Mouse (Mus musculus): ENCODE results near the gene Ell2.
A peak's percentile ranks its signal among the peaks of the same experiment; 100 is the strongest.

The Ell2 gene

GRCm38 (mm10) chr13:75766967-75767366, 60.4 kb downstream of the Ell2 start:
- no peak for DNase-seq (ENCODE audit: low read depth)

DNA sequence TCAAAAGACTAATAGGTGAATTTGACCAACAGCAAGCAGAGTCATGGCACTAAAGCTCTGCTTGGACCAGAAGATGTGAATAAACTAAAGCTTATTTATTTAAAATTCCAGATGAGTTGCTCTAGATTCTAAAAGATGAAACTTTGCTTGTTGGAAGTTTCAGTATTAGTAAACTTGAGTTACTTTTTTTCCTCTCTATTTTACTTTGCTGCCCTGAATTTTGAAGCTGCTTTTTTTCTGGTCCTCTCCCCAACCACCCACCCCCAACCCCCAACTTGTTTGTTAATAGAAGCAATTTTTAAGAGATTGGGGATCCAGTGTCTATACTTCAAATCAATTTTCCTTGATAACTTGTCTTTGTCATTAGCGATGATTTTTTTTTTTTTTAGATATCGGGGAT, 64.2 kb downstream of the Ell2 start:
- no peak for DNase-seq (ENCODE audit: low read depth)

GRCm38 (mm10) chr13:75771404-75771803, 64.8 kb downstream of the Ell2 start:
- DNase-seq (ENCODE audit: low read depth): no peak

GRCm38 (mm10) chr13:75771984-75772730, 65.6 kb downstream of the Ell2 start:
- no peak for DNase-seq (ENCODE audit: low read depth)

- no peak for DNase-seq (ENCODE audit: low read depth)
Observed at GRCm38 (mm10) chr13:75775961-75776360, 69.4 kb downstream of the Ell2 start.

- no peak for DNase-seq (ENCODE audit: low read depth)
Observed at GRCm38 (mm10) chr13:75776692-75777091, 70.1 kb downstream of the Ell2 start.

DNA sequence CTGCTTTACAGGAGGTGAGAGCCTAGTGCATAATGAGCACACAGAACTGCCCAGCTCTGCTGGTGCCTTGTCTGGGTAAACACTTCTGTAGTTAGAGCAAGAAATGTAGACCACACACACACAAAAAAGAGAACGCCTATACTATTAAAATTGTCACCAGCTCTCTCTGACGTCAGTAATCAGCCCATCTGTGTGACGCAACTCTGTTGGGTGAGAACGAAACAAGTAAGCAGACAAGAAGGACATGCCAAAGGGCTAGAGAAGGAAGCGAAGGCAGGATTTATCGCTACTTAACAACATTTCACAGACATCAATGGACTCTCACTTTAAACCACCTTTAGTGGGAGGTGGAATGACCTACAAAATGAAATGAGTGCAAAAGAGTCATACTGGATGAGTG, 71.6 kb downstream of the Ell2 start:
- DNase-seq (ENCODE audit: low read depth): no peak

- no peak for DNase-seq (ENCODE audit: low read depth)
Observed at GRCm38 (mm10) chr13:75779169-75779568, 72.6 kb downstream of the Ell2 start.

DNA sequence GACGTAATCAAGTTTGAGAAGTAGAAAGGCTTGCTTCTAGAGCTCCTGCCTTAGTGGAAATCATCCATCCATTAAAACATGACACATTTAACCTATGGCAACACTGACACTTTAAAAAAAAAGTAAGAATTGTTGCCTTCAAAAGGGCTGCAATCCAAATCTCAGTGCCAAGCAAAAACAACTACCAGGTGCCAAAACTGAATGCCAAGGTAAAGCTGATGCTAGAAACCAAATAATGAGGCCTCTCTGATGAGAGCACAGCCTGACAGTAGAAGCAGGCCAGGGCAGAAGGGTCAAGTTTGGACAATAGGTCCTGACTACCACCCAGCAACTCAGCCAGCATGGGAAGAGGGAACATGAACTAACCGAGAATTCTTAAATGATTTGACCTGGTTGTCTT, 73.5 kb downstream of the Ell2 start:
- no peak for DNase-seq (ENCODE audit: low read depth)

DNA sequence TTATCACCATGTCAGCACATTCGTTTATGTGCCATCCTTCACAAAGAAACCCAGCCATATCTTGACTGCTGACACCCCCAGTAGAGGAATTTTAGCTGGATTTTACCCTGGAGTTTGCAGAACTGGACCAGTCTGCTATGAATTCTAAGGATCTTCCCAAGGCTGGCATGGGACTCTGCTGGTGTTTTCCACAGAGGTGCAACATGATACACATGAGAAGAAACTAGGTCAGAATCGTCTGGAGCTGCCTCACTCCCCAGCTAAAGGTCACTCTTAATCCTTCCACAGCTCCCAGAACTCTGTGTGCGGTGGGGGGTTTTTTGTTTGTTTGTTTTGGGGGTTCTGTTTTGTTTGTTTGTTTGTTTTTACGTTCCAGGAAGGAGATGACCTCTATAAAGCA, 79.2 kb downstream of the Ell2 start:
- DNase-seq (ENCODE audit: low read depth): no peak

GRCm38 (mm10) chr13:75786264-75786663, 79.7 kb downstream of the Ell2 start:
- DNase-seq (ENCODE audit: low read depth): no peak

DNA sequence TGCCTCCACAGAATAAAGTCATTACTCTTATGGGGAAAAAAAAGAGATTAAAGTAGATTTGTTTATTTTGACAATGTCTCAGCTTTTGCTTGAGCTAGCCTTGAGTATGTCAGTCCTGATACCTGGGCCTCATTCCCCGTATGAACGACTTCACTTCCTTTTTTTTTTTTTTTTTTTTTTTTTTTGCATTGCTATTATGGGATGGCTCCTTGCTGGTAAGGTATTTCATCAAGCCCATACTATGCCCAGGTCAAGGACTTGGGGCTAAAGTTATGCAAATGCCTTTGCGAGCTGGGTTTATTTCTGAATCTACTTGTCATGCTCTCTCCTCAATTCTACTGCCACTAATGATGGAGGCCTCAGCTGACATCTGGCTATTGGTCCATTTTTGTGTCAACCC, 80.8 kb downstream of the Ell2 start:
- DNase-seq (ENCODE audit: low read depth): no peak

DNA sequence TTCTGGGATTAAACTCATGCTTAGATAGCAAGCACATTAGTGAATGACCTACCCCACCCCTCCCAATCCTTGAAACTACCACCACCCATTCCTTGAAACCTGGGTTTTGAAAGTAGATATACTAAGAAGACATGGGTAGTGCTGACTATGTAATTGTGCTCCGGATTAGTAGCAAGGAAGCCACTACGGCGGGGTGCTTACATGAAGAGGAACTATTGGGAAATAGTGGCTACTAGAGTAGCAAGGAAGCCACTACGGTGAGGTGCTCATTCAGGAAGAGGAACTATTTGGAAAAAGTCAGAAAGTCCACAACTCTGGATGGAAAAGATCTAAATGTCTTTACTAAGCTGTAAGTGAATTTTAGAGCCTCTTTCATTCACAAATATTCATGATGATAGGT, 81.6 kb downstream of the Ell2 start:
- DNase-seq (ENCODE audit: low read depth): no peak

DNA sequence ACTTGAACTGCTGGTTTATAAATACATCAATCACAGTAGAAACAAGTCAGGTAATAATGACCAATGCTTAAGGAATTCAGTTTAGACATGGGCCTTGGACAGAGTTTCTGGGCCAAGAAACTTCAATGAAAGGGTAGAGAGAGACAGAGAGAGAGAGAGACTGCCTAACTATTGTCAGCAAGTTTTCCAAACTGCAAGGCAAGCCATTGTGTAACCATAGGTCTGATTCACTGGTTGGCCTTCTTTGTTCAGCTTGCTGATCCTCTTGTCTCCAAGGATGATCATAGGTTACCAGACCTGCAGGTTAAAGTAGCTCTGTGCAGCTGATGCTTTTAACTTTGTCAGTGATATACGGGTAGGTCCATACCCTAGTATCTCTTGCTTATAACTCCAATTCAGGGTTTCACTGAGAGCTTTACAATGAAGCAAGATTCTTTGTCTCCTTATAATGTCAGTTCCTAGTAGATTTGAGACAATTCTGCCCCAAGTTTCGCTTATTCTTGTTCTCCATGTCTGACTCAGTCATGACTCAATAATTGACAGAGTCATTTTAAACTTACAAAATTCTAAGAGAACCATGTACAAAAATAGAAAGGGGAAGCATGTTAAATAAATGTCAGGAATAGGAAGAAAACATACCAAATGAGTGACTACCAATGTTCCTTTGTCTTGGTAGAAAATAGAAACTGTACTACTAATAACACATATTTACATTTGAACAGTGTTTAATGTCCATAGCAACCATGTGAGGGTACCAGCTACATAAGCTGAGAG, 82.7 kb downstream of the Ell2 start:
- DNase-seq (ENCODE audit: low read depth): no peak

DNA sequence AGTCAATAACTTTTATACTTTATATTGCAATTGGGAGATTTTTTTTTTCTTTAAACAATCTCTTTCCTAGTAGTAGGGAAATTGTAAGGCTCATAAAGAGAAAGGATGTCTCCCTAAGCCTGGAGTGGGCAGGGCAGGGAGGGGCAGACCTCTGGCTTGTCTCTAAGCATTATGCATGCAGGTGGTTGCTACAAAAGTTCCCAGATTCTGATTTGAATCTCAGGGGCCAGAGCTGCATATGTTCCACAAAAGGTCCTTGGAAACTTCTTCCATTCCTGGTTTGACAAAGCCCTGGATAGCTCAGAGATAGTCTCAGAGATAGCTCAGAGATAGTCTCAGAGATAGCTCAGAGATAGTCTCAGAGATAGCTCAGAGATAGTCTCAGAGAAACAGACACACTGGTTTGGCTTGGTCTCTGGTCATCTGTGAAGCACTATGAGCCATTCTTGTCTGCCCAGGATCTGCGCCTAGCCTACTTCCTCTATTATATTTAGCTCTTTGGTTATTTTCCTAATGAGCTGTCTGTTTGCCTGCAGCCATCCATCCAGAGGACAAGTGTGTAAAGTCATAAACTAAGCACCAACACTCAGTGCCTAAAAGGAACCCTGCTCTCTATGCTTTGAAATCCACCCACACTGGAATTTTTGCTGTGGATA, 84.1 kb downstream of the Ell2 start:
- no peak for DNase-seq (ENCODE audit: low read depth)

- DNase-seq (ENCODE audit: low read depth): peak; percentile 42
Observed at GRCm38 (mm10) chr13:75793863-75794629, 87.5 kb downstream of the Ell2 start.

GRCm38 (mm10) chr13:75797369-75798141, 91.0 kb downstream of the Ell2 start:
- DNase-seq (ENCODE audit: low read depth): peak; percentile 95

GRCm38 (mm10) chr13:75798413-75799302, 92.1 kb downstream of the Ell2 start:
- no peak for DNase-seq (ENCODE audit: low read depth)

GRCm38 (mm10) chr13:75799421-75799820, 92.9 kb downstream of the Ell2 start:
- no peak for DNase-seq (ENCODE audit: low read depth)

- no peak for DNase-seq (ENCODE audit: low read depth)
Observed at GRCm38 (mm10) chr13:75807969-75808368, 101.4 kb downstream of the Ell2 start.

Measured in induced T-regulatory cell, adult 2 months (primary cell).